Mouse (Mus musculus): ENCODE measurements at regions not wholly inside any gene's neighbourhood (a gene's known extent, or its start where the extent isn't known, plus 50 kb on each side); places are given as distances from the start of the nearest gene placed in this dataset.

- DNase-seq (ENCODE audit: low spot score in 2 of 2), result no peak
These were observed 318.9 kb downstream of the Gm49356 start for GRCm38 (mm10) chr15:59207976-59208375.

GRCm38 (mm10) chr15:59212362-59212761 lies 323.3 kb downstream of the Gm49356 start:
- no peak for DNase-seq (ENCODE audit: low spot score in 2 of 2)

DNA sequence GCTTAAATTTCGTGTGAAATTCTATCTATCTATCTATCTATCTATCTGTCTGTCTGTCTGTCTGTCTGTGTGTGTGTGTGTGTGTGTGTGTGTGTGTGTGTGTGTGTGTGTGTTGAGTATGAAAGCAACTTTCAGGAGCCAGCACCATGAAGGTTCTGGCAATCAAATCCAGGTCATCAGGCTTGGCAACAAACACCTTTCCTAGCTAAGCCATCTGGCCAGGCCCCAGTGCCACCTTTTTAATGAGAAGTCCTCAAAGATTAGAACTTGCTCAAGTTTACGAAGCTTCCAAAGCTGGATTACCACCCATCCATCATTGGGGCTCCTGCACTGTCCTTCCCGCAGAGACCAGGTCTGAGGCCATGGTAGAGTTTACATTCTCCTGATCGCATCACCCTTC lies 325.0 kb downstream of the Gm49356 start:
- DNase-seq (ENCODE audit: low spot score in 2 of 2), result no peak

- no peak for DNase-seq (ENCODE audit: low spot score in 2 of 2)
These were observed 326.1 kb downstream of the Gm49356 start for GRCm38 (mm10) chr15:59215239-59215638.

DNA sequence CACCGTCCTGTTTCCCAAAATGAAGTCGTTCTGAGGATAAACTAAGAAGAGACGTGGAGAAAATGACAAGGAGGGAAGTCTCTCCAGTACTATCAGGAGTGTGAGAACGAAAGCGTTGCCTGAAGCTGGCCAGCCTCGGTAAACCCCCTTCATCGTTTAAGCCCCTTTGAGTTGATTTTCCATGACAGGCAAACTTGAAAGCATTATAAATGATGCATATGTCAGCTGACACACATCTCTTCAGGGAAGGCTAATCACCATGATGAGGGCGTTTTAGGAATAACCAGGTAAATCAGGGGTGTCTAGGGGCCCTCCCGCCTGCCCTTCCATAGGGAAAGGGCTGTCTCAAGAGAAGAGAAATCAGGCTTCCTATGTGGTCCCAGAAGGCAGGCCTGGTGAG lies 328.4 kb downstream of the Gm49356 start:
- DNase-seq (ENCODE audit: low spot score in 2 of 2), result no peak

- DNase-seq (ENCODE audit: low spot score in 2 of 2), result no peak
These were observed 329.8 kb downstream of the Gm49356 start for GRCm38 (mm10) chr15:59218916-59219315.

DNA sequence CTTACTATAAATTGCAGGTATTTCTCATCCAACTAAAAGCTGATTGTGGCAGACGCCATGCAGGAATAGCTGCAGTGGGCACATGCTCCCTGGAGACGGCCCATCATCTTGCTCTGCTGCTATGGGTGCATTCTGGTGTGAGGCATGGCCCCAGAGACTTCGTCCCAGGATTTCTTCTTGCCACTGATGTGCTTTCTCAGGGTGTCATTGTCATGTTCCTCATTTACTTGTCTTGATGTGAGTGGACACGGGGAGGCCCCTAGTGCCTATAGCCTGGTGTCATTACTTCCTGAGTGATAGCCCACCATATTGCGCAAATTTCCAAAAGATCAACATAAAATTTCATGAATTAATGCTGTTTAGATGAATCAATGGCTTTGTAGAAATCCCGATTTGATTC lies 336.5 kb downstream of the Gm49356 start:
- no peak for DNase-seq (ENCODE audit: low spot score in 2 of 2)

GRCm38 (mm10) chr15:59227293-59227692 lies 338.2 kb downstream of the Gm49356 start:
- DNase-seq (ENCODE audit: low spot score in 2 of 2), result no peak

DNA sequence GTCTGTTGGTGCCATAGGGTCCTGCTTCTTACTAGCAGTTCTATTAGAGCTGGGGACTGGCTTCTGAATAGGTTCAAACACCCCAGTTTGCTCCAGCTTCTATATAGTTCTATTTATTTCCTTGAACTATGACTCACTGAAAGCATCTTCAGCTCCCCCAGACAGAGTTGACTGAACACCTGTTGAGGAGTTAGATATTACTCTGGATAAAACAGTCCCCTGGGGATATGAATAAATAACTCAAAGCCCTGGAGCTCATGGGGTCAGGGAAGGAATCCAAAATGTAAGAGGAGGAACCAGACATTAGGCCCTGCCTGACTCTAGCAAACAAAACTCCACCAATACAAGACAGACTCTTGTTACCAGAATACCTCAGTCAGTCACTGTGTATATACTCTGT lies 341.4 kb downstream of the Gm49356 start:
- DNase-seq (ENCODE audit: low spot score in 2 of 2), result no peak

DNA sequence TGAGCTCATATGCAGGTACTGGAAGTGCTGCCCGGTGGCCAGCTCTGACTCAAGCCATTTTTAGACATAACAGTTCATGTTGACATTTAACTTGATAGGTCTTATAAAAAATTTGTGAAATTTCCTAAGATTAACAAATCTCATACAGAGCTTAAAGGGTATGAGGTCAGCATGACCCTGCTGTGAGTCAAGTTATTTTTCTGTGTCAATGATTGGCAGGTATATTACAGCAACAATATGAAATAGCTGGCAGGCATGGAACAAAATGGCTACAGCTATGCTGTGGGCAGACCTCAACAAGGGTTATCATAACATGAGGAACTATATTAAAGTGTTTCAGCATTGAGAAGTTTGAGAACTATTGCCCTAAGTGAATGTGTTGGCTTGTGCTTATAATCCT lies 342.6 kb downstream of the Gm49356 start:
- DNase-seq (ENCODE audit: low spot score in 2 of 2), result no peak

DNA sequence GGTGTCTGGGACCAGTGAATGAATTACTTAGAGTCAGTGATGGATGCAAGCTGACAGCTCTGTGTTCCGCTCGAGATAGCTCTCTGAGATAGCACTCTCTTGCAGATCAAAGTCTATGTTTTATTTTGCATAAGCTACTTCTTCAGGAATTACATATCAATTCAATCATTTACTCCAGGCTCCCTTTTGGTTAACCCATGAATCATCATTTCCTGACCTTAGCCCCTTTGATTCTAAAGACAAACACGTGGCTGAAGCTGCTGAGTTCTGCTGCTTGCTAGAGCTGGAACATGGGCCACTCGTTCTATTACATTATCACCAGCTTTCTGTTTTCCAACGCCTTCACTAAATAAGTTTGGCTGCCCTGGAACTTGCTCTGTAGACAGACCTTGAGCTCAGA lies 343.2 kb downstream of the Gm49356 start:
- DNase-seq (ENCODE audit: low spot score in 2 of 2), result no peak

GRCm38 (mm10) chr15:59237446-59238161 lies 348.5 kb downstream of the Gm49356 start:
- no peak for DNase-seq (ENCODE audit: low spot score in 2 of 2)

GRCm38 (mm10) chr15:59241752-59242151 lies 352.7 kb downstream of the Gm49356 start:
- no peak for DNase-seq (ENCODE audit: low spot score in 2 of 2)

- peak in 1 of 2 experiments; percentile 32 for DNase-seq (ENCODE audit: low spot score in 2 of 2)
These were observed 357.0 kb downstream of the Gm49356 start for GRCm38 (mm10) chr15:59245927-59246649.

DNA sequence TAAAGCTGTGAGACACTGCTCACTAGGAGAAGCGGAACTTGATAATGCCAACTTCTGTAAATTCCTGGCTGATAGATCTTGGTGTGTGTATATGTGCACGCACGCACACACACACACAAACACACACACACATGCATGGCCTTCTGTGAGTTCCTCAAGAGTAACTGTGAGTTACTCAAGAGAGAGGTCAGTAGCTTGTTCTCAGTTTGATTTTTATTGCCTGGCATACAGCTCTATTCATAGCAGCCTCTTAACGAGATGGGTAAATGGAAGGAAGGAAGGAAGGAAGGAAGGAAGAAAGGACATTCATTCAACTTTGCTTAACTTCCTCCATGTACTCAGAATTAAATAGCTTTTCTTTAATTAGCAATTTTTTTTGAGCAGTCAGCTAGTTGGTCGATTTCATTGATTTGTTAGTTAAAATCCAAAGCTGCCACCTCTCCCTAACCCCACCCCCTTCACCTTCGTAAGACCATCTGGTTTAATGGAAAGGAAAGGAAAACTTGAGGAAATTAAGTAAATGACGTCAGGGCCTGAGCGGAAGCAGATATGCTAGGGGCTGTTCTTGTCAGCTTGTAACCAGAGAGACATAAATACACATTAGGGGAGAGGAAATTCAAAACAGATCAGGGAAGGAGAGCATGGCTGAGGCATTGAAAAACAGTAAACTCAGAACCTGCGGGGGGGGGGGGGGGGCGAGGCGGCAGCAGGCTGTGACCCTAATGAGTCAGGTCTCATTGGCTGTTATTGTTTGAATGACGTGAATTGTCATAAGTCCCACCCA lies 359.6 kb downstream of the Gm49356 start:
- DNase-seq (ENCODE audit: low spot score in 2 of 2), result no peak

DNA sequence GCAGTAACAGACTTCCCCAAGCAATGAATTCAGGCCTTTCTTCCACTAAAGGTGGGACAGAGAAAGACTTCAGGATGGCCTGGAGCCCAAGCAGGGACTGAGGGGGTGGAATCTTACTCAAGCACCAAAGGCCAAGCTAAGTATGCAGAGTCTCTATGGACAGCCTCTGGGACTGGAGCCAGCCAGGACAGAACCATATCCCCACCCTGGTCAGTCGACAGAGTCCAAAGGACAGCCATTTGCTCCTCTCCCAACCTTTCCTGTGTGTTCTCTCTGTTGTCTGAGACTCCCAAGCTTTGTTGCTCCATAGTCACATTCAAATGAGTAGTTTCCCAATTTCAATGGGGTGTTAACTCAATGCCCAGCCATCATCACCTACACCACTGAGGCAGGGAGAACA lies 372.3 kb downstream of the Gm49356 start:
- no peak for DNase-seq (ENCODE audit: low spot score in 2 of 2)

- no peak for DNase-seq (ENCODE audit: low spot score in 2 of 2)
These were observed 373.3 kb downstream of the Gm49356 start for GRCm38 (mm10) chr15:59262380-59262779.

DNA sequence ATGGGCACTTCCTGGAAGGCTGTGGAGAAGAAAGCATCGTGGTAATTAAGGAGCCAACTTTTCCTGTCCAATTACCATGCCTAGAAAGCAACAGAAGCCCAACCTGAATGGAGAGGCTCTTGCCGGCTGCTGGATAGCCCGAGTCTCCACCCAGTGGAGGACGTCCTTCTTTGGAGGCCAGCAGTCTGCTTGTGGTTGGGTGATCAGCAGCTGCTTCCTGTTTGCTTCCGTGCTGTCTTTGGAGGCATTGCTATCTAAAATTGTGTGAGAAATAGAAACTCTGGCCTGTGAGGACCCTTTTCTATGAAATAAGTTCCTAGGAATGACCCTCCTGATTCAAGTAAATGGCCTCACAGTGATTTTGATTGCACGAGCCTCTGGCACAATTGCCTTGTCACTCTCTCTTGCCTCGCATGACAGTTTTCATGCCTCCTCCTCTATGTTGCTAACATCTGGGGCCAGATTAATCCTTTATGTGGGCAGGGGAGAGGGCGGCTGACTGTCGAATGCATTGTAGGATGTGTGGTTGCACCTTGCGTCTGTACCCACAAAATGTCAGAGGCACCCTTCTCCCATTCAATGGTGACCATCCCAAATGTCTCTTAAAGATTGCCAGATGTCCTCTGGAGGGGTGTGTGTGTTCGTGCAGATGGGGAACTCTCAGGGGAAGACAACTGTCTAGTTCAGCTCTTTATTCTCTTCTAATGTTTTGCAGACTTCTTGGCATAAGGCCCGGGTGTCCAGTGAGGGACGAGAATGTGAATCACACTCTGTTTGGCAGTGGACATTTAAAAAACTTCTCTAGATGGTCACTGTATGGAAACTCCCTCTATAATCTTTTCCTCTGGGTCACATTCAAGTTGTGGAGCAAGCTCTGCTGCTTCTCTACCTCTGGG lies 374.6 kb downstream of the Gm49356 start:
- peak; percentile 38 to 58 for DNase-seq (ENCODE audit: low spot score in 2 of 2)
